Mouse (Mus musculus): ENCODE results near the gene Acta1. TPM values are rescaled to one million over a fixed set of nuclear protein-coding genes. Genes with fewer than 3 reads are reported as not detected.

Gene Acta1
- total RNA-seq, 1 experiment from 2014 or later = not detected

DNA sequence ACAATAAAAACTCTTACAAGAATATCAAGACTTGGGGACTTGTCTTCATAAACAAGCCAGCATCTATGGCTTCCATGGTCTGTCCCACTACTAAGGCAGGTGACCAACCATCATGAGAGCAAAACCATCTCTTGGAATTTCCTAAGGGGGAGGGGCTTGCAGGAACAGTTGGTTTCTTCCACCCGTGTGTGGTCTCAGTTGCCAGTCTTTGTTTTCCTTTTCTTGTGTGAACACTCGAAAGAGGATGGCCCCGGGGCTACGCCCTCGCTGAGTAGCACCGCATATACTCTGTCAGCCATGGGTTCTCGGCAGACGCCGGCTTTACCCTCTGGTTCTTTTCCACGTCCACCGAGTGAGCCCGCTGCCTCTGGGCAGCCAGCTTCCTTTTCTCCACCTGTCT is 52.5 kb downstream of the Acta1 start:
- DNase-seq = no peak

Other genes with a start within 250 kb of the Acta1 start
- 28.8 and 39.2 TPM in 2 replicates for gene Rhou, start 240.8 kb downstream of the Acta1 start, total RNA-seq (2021)
- 23.6 and 24.6 TPM in 2 replicates for gene Rab4a, start 88.8 kb downstream of the Acta1 start, total RNA-seq (2021)
- gene Ccsap, start 34.5 kb downstream of the Acta1 start, total RNA-seq (2021) = 2.7 and 4.4 TPM in 2 replicates
- gene Nup133, start 54.5 kb upstream of the Acta1 start, total RNA-seq (2021) = 18.8 and 22.0 TPM in 2 replicates
- gene Abcb10, start 88.4 kb upstream of the Acta1 start, total RNA-seq (2021) = 10.4 and 14.3 TPM in 2 replicates
- gene Taf5l, start 126.6 kb upstream of the Acta1 start, total RNA-seq (2021) = 19.7 and 19.8 TPM in 2 replicates
- 11.3 and 11.5 TPM in 2 replicates for gene Urb2, start 126.8 kb upstream of the Acta1 start, total RNA-seq (2021)

Data from adrenal gland, postnatal 25 days (tissue).